Mouse (Mus musculus) frontal cortex, adult (tissue): Measurements from ENCODE around the gene Ifngr1.

Experiments
- ATAC-seq: cut with Nextera tagmentation; 2 replicates; pipeline ENCODE4 v1.9.2; 2017; ENCODE audit warnings: mild to moderate bottlenecking, moderate library complexity, mixed read lengths; ENCODE audit not compliant: low TSS enrichment

Gene Ifngr1

GRCm38 (mm10) chr10:19639630-19640029 is 47.9 kb downstream of the Ifngr1 start:
- no peak for ATAC-seq

GRCm38 (mm10) chr10:19645119-19645518 is 53.4 kb downstream of the Ifngr1 start:
- ATAC-seq, result peak; percentile 97

- ATAC-seq, result no peak
Measured at GRCm38 (mm10) chr10:19657426-19657825, 65.7 kb downstream of the Ifngr1 start.
